Mouse (Mus musculus) stomach, postnatal 0 days (tissue): ENCODE measurements around the gene Adprhl1. TPM values are rescaled to one million over a fixed set of nuclear protein-coding genes. Genes with fewer than 3 reads are reported as not detected.

ENCODE experiments used
- ATAC-seq: fragments of 200-750 bp; cut with Nextera tagmentation; 2 replicates; pipeline ENCODE4 v1.8.0; 2017; ENCODE audit not compliant: low FRiP score, low TSS enrichment
- DNase-seq: peaks from one replicate; pipeline ENCODE4 v3.0.0-alpha.2; 2016; ENCODE audit warnings: low spot score
- H3K27ac ChIP-seq: fragments of 300-500 bp; sonication (generic); replicated peaks from 2 replicates; pipeline ENCODE4 v1.5.1; 2014; ENCODE audit warnings: mild to moderate bottlenecking, control low read depth
- H3K27me3 ChIP-seq: fragments of 300-500 bp; sonication (generic); 2 replicates; pipeline ENCODE4 v1.6.1; 2014; ENCODE audit warnings: low read length; ENCODE audit not compliant: control insufficient read depth, insufficient read depth
- H3K36me3 ChIP-seq: fragments of 300-500 bp; sonication (generic); 2 replicates; pipeline ENCODE4 v1.6.1; 2014; ENCODE audit warnings: low read length, mixed read lengths; ENCODE audit not compliant: control insufficient read depth, insufficient read depth
- H3K4me1 ChIP-seq: fragments of 300-500 bp; sonication (generic); replicated peaks from 2 replicates; pipeline ENCODE4 v1.6.1; 2014; ENCODE audit warnings: antibody characterized with exemption; ENCODE audit not compliant: control insufficient read depth, insufficient read depth
- H3K4me2 ChIP-seq: fragments of 300-500 bp; sonication (generic); replicated peaks from 2 replicates; pipeline ENCODE4 v1.6.1; 2014; ENCODE audit warnings: low read depth, mild to moderate bottlenecking, control low read depth, moderate library complexity
- H3K4me3 ChIP-seq: fragments of 300-500 bp; sonication (generic); 2 replicates; pipeline ENCODE4 v1.5.1; 2014; ENCODE audit warnings: low read depth, low read length, control low read depth
- H3K9ac ChIP-seq: fragments of 300-500 bp; sonication (generic); 2 replicates; pipeline ENCODE4 v1.6.1; 2014; ENCODE audit warnings: mild to moderate bottlenecking, low read length, control low read depth, mixed read lengths
- H3K9me3 ChIP-seq: fragments of 300-500 bp; sonication (generic); 2 replicates; pipeline ENCODE4 v1.6.1; 2016; ENCODE audit warnings: low read length; ENCODE audit not compliant: control insufficient read depth
- CTCF ChIP-seq: IDR thresholded peaks from 2 replicates; pipeline ENCODE4 v1.5.1; 2016; ENCODE audit warnings: antibody characterized with exemption, low read depth, mild to moderate bottlenecking, moderate library complexity
- EP300 ChIP-seq: optimal IDR thresholded peaks from 2 replicates; pipeline ENCODE3; 2016; ENCODE audit warnings: antibody characterized with exemption
- WGBS: fragments of 180-500 bp; shearing (Covaris S2); extraction: QIAGEN DNeasy Blood & Tissue Kit; methylation state at CpG from one replicate; pipeline ENCODE4 v1.1.7; 2014; 5-methylcytosine and 5-hydroxymethylcytosine counted together
- polyA plus RNA-seq: library from polyadenylated mRNA; unstranded; fragments of >200 nt; fragmentation: Nextera tagmentation; extraction: Ambion mirVana; gene quantifications from 2 replicates; pipeline ENCODE4 v1.2.1, GENCODE M21; 2015

The Adprhl1 gene
- polyA plus RNA-seq, 1 experiment from 2014 or later: 0.42 TPM

- Histone ChIP-seq H3K27me3 (no peaks in the 10 kb centered on the region), H3K4me2 (no peak overlapping the region), H3K36me3 (peaks cover 3% of the 10 kb centered on the region), H3K9ac (no peak overlapping the region), H3K4me1 (no peaks in the 10 kb centered on the region), H3K27ac (no peak overlapping the region), H3K9me3 (no peaks in the 10 kb centered on the region), H3K4me3 (no peak overlapping the region)
- DNase-seq (no peak), ATAC-seq (no peak)
- 71% methylated on average over 3 of the region's 3 CpGs for WGBS
- TF ChIP-seq CTCF (no peak), EP300 (no peak)
Observed at GRCm38 (mm10) chr8:13263376-13263775, 9.4 kb upstream of the Adprhl1 start.

GRCm38 (mm10) chr8:13253413-13253812, 549 bp downstream of the Adprhl1 start:
- WGBS: 79% methylated on average over 5 of the region's 5 CpGs
- ATAC-seq (no peak), DNase-seq (no peak)
- no peak overlapping the region for H3K4me2 ChIP-seq
- H3K27me3 ChIP-seq: no peaks in the 10 kb centered on the region
- H3K36me3 ChIP-seq: peaks cover 9% of the 10 kb centered on the region
- H3K4me1 ChIP-seq: no peaks in the 10 kb centered on the region
- no peaks in the 10 kb centered on the region for H3K9me3 ChIP-seq
- no peak overlapping the region for H3K4me3 ChIP-seq
- no peak overlapping the region for H3K27ac ChIP-seq
- no peak for TF ChIP-seq EP300
- TF ChIP-seq CTCF: no peak
- H3K9ac ChIP-seq: no peak overlapping the region

GRCm38 (mm10) chr8:13252837-13253236, 1.1 kb downstream of the Adprhl1 start:
- TF ChIP-seq EP300 (no peak), CTCF (no peak)
- 81% methylated on average over 13 of the region's 13 CpGs for WGBS

GRCm38 (mm10) chr8:13244343-13244880, 9.6 kb downstream of the Adprhl1 start:
- TF ChIP-seq EP300 (no peak), CTCF (no peak)
- H3K9me3 ChIP-seq: no peaks in the 10 kb centered on the region
- no peak overlapping the region for H3K4me2 ChIP-seq
- no peaks in the 10 kb centered on the region for H3K27me3 ChIP-seq
- DNase-seq (no peak), ATAC-seq (no peak)
- no peaks in the 10 kb centered on the region for H3K4me1 ChIP-seq
- WGBS: 77% methylated on average over 11 of the region's 11 CpGs
- no peaks in the 10 kb centered on the region for H3K36me3 ChIP-seq
- H3K4me3 ChIP-seq: no peak overlapping the region
- no peak overlapping the region for H3K9ac ChIP-seq
- H3K27ac ChIP-seq: no peak overlapping the region

More at GRCm38 (mm10) chr8:13252837-13253236, 1.1 kb downstream of the Adprhl1 start:
- no peak overlapping the region for H3K27ac ChIP-seq
- H3K4me1 ChIP-seq: no peaks in the 10 kb centered on the region
- H3K36me3 ChIP-seq: peaks cover 9% of the 10 kb centered on the region
- ATAC-seq (no peak), DNase-seq (no peak)
- H3K9me3 ChIP-seq: no peaks in the 10 kb centered on the region
- no peak overlapping the region for H3K4me3 ChIP-seq
- no peak overlapping the region for H3K4me2 ChIP-seq
- no peaks in the 10 kb centered on the region for H3K27me3 ChIP-seq
- no peak overlapping the region for H3K9ac ChIP-seq

- Histone ChIP-seq H3K4me3 (no peak overlapping the region), H3K36me3 (no peaks in the 10 kb centered on the region), H3K9me3 (no peaks in the 10 kb centered on the region), H3K27ac (no peak overlapping the region), H3K4me1 (no peaks in the 10 kb centered on the region), H3K4me2 (no peak overlapping the region), H3K9ac (no peak overlapping the region), H3K27me3 (no peaks in the 10 kb centered on the region)
- no peak for TF ChIP-seq EP300
- no peak for TF ChIP-seq CTCF
- DNase-seq (no peak), ATAC-seq (no peak)
- 84% methylated on average over 10 of the region's 10 CpGs for WGBS
Observed at GRCm38 (mm10) chr8:13242985-13243870, 10.7 kb downstream of the Adprhl1 start.

- no peaks in the 10 kb centered on the region for H3K4me1 ChIP-seq
- no peaks in the 10 kb centered on the region for H3K36me3 ChIP-seq
- no peaks in the 10 kb centered on the region for H3K27me3 ChIP-seq
- H3K9me3 ChIP-seq: no peaks in the 10 kb centered on the region
- WGBS: 62% methylated on average over 7 of the region's 7 CpGs
- DNase-seq (no peak), ATAC-seq (no peak)
- H3K9ac ChIP-seq: no peak overlapping the region
- TF ChIP-seq CTCF (no peak), EP300 (no peak)
- H3K4me2 ChIP-seq: no peak overlapping the region
- H3K27ac ChIP-seq: no peak overlapping the region
- H3K4me3 ChIP-seq: no peak overlapping the region
Observed at GRCm38 (mm10) chr8:13240691-13241090, 13.3 kb downstream of the Adprhl1 start.
